Mouse (Mus musculus) lung, adult 2 months (tissue): ENCODE data around the gene Gnl2.

ENCODE experiments used
- CTCF ChIP-seq: fragments of 200-500 bp; IDR thresholded peaks from 2 replicates; pipeline ENCODE4 v1.5.1; 2011; ENCODE audit warnings: mild to moderate bottlenecking, low read length, control low read depth; ENCODE audit not compliant: insufficient read depth
- POLR2A ChIP-seq: fragments of 200-500 bp; IDR thresholded peaks from 2 replicates; pipeline ENCODE4 v1.6.1; 2011; ENCODE audit warnings: low read depth, mild to moderate bottlenecking, control low read depth, low read length, borderline replicate concordance; ENCODE audit errors: extremely low read depth

GRCm38 (mm10) chr4:125044454-125044853 lies 28.1 kb downstream of the Gnl2 start:
- TF ChIP-seq CTCF (no peak), POLR2A (no peak)
